Mouse (Mus musculus) embryo, embryonic 10.5 days (tissue): ENCODE measurements around the gene Rgs10.
A peak's percentile ranks its signal among the peaks of the same experiment; 100 is the strongest.

ENCODE experiments used
- DNase-seq: peaks from one replicate; pipeline ENCODE4 v3.0.0-alpha.2; 2015; ENCODE audit warnings: low spot score

The Rgs10 gene

GRCm38 (mm10) chr7:128410708-128411413, 7.7 kb downstream of the Rgs10 start:
- no peak for DNase-seq

- DNase-seq, result no peak
Observed at GRCm38 (mm10) chr7:128408265-128408664, 10.3 kb downstream of the Rgs10 start.

- no peak for DNase-seq
Observed at GRCm38 (mm10) chr7:128403988-128404387, 14.6 kb downstream of the Rgs10 start.

- no peak for DNase-seq
Observed at GRCm38 (mm10) chr7:128403586-128403985, 15.0 kb downstream of the Rgs10 start.

GRCm38 (mm10) chr7:128403128-128403527, 15.4 kb downstream of the Rgs10 start:
- DNase-seq, result no peak

- DNase-seq, result no peak
Observed at GRCm38 (mm10) chr7:128402577-128402976, 16.0 kb downstream of the Rgs10 start.

- no peak for DNase-seq
Observed at GRCm38 (mm10) chr7:128398664-128399063, 19.9 kb downstream of the Rgs10 start.

- no peak for DNase-seq
Observed at GRCm38 (mm10) chr7:128397066-128397465, 21.5 kb downstream of the Rgs10 start.

GRCm38 (mm10) chr7:128393756-128394155, 24.8 kb downstream of the Rgs10 start:
- no peak for DNase-seq

- DNase-seq, result no peak
Observed at GRCm38 (mm10) chr7:128392972-128393314, 25.6 kb downstream of the Rgs10 start.

GRCm38 (mm10) chr7:128392071-128392971, 26.2 kb downstream of the Rgs10 start:
- DNase-seq, result no peak

GRCm38 (mm10) chr7:128391267-128392057, 27.1 kb downstream of the Rgs10 start:
- DNase-seq, result peak; percentile 28

GRCm38 (mm10) chr7:128388968-128389367, 29.6 kb downstream of the Rgs10 start:
- peak; percentile 16 for DNase-seq

- DNase-seq, result no peak
Observed at GRCm38 (mm10) chr7:128383726-128384463, 34.7 kb downstream of the Rgs10 start.

- no peak for DNase-seq
Observed at GRCm38 (mm10) chr7:128383189-128383725, 35.3 kb downstream of the Rgs10 start.

GRCm38 (mm10) chr7:128382527-128382860, 36.1 kb downstream of the Rgs10 start:
- no peak for DNase-seq

- no peak for DNase-seq
Observed at GRCm38 (mm10) chr7:128381811-128382526, 36.6 kb downstream of the Rgs10 start.

GRCm38 (mm10) chr7:128381001-128381400, 37.6 kb downstream of the Rgs10 start:
- no peak for DNase-seq

- DNase-seq, result no peak
Observed at GRCm38 (mm10) chr7:128379162-128379805, 39.3 kb downstream of the Rgs10 start.

GRCm38 (mm10) chr7:128376206-128376701, 42.3 kb downstream of the Rgs10 start:
- DNase-seq, result no peak
